Mouse (Mus musculus) cerebellum, adult 11-12 months (tissue): ENCODE measurements at regions not wholly inside any gene's neighbourhood (a gene's known extent, or its start where the extent isn't known, plus 50 kb on each side); places are given as distances from the start of the nearest gene placed in this dataset.

Experiments used
- DNase-seq: peaks from one replicate; pipeline ENCODE4 v3.0.0; 2022

GRCm38 (mm10) chr16:76232680-76233079, 140.9 kb downstream of the Nrip1 start:
- DNase-seq, result no peak

- DNase-seq, result no peak
These were observed 141.5 kb downstream of the Nrip1 start for GRCm38 (mm10) chr16:76232174-76232573.

GRCm38 (mm10) chr16:76230516-76231302, 142.9 kb downstream of the Nrip1 start:
- DNase-seq, result peak; percentile 83

- no peak for DNase-seq
These were observed 145.2 kb downstream of the Nrip1 start for GRCm38 (mm10) chr16:76228451-76228850.

GRCm38 (mm10) chr16:76226446-76226845, 147.2 kb downstream of the Nrip1 start:
- no peak for DNase-seq

- DNase-seq, result no peak
These were observed 147.9 kb downstream of the Nrip1 start for GRCm38 (mm10) chr16:76225587-76226226.

GRCm38 (mm10) chr16:76224901-76225586, 148.6 kb downstream of the Nrip1 start:
- no peak for DNase-seq

GRCm38 (mm10) chr16:76223716-76224115, 149.9 kb downstream of the Nrip1 start:
- DNase-seq, result no peak

- DNase-seq, result no peak
These were observed 150.7 kb downstream of the Nrip1 start for GRCm38 (mm10) chr16:76222960-76223359.

GRCm38 (mm10) chr16:76220466-76220865, 153.2 kb downstream of the Nrip1 start:
- no peak for DNase-seq

GRCm38 (mm10) chr16:76219233-76219632, 154.4 kb downstream of the Nrip1 start:
- DNase-seq, result no peak

- DNase-seq, result no peak
These were observed 155.1 kb downstream of the Nrip1 start for GRCm38 (mm10) chr16:76218310-76219170.

GRCm38 (mm10) chr16:76216184-76216583, 157.4 kb downstream of the Nrip1 start:
- DNase-seq, result no peak

- DNase-seq, result no peak
These were observed 158.1 kb downstream of the Nrip1 start for GRCm38 (mm10) chr16:76215558-76215957.

- peak; percentile 46 for DNase-seq
These were observed 171.7 kb downstream of the Nrip1 start for GRCm38 (mm10) chr16:76201773-76202571.

GRCm38 (mm10) chr16:76200801-76201728, 172.6 kb downstream of the Nrip1 start:
- no peak for DNase-seq

- no peak for DNase-seq
These were observed 173.4 kb downstream of the Nrip1 start for GRCm38 (mm10) chr16:76200268-76200667.

GRCm38 (mm10) chr16:76199006-76199405, 174.6 kb downstream of the Nrip1 start:
- DNase-seq, result no peak

GRCm38 (mm10) chr16:76194291-76194690, 172.2 kb upstream of the Samsn1 start:
- DNase-seq, result no peak

- DNase-seq, result no peak
These were observed 169.1 kb upstream of the Samsn1 start for GRCm38 (mm10) chr16:76191135-76191534.

- no peak for DNase-seq
These were observed 161.5 kb upstream of the Samsn1 start for GRCm38 (mm10) chr16:76183556-76183955.
